In genomic region chr8:116868699-116869098, GRCm38 (mm10) we compare ENCODE assay signal across 9 mouse cellular contexts. TPM values are rescaled to one million over a fixed set of nuclear protein-coding genes. Genes with fewer than 3 reads are reported as not detected.
A peak's percentile ranks its signal among the peaks of the same experiment; 100 is the strongest.
DNase-seq lines count a peak whose midpoint lies in the region; ATAC-seq lines count a peak whose summit lies in the region.
"Had no signal": no experiment of that assay in that cellular context is flagged by ENCODE, and none has a peak within 500 bp of the region (broad histone marks: within the 10 kb centered on the region; RNA-seq: fewer than 3 reads in every experiment).

No protein-coding gene starts in this region.

- H3K27ac ChIP-seq in heart, embryonic 11.5 days (ENCODE audit: low read depth, low read length) = no peak overlapping the region
- H3K27ac ChIP-seq in heart, embryonic 12.5 days (ENCODE audit: poor library complexity, severe bottlenecking) = no peak overlapping the region
- H3K27ac ChIP-seq in embryonic facial prominence, embryonic 12.5 days = no peak overlapping the region
- H3K27ac ChIP-seq in kidney, embryonic 15.5 days = no peak overlapping the region
- H3K27ac ChIP-seq: neural tube, embryonic 12.5 days had no signal

- no peaks in the 10 kb centered on the region for H3K4me1 ChIP-seq in heart, embryonic 11.5 days (ENCODE audit: control insufficient read depth, insufficient read depth, low read length)
- H3K4me1 ChIP-seq in heart, embryonic 12.5 days (replicated peaks) = 0 out of 2 replicates have a peak, but pooled peaks cover under 1% of the 10 kb centered on the region
- H3K4me1 ChIP-seq in embryonic facial prominence, embryonic 12.5 days = no peaks in the 10 kb centered on the region
- H3K4me1 ChIP-seq in kidney, embryonic 15.5 days = peaks cover 13% of the 10 kb centered on the region
- H3K4me1 ChIP-seq: neural tube, embryonic 12.5 days had no signal

- H3K36me3 ChIP-seq in heart, embryonic 11.5 days (ENCODE audit: control insufficient read depth, insufficient read depth, low read length) = no peaks in the 10 kb centered on the region
- H3K36me3 ChIP-seq in heart, embryonic 12.5 days = no peaks in the 10 kb centered on the region
- no peaks in the 10 kb centered on the region for H3K36me3 ChIP-seq in embryonic facial prominence, embryonic 12.5 days
- no peaks in the 10 kb centered on the region for H3K36me3 ChIP-seq in kidney, embryonic 15.5 days
- H3K36me3 ChIP-seq: neural tube, embryonic 12.5 days had no signal

- peak; percentile 51 for DNase-seq in A20 (ENCODE audit: low read depth, low spot score)
- DNase-seq in adrenal gland, postnatal 36 days = peak; percentile 58 to 68
- peak; percentile 52 to 62 for DNase-seq in lung, postnatal 4 days
- DNase-seq in natural killer cell, adult 2 months (ENCODE audit: low spot score in 2 of 2) = no peak

- peaks cover 8% of the 10 kb centered on the region for H3K27me3 ChIP-seq in heart, embryonic 11.5 days (ENCODE audit: control insufficient read depth, insufficient read depth, low read length)
- peaks cover 17% of the 10 kb centered on the region for H3K27me3 ChIP-seq in heart, embryonic 12.5 days (replicated peaks)
- H3K27me3 ChIP-seq in embryonic facial prominence, embryonic 12.5 days = peaks cover 11% of the 10 kb centered on the region
- peaks cover 13% of the 10 kb centered on the region for H3K27me3 ChIP-seq in kidney, embryonic 15.5 days

- 0 out of 2 replicates have a peak, but pooled peaks have one; percentile 55 for ATAC-seq in heart, embryonic 11.5 days (replicated peaks; ENCODE audit: insufficient number of reproducible peaks, low FRiP score, low TSS enrichment)
- no peak for ATAC-seq in heart, embryonic 12.5 days (ENCODE audit: insufficient number of reproducible peaks, low FRiP score)
- ATAC-seq in embryonic facial prominence, embryonic 12.5 days (ENCODE audit: insufficient number of reproducible peaks, insufficient read depth, low FRiP score, low TSS enrichment) = 0 out of 2 replicates have a peak, but pooled peaks have one; percentile 47
- ATAC-seq in kidney, embryonic 15.5 days (replicated peaks; ENCODE audit: low FRiP score) = peak; percentile 78

- WGBS in heart, embryonic 11.5 days (ENCODE audit: insufficient replicate concordance) = 50% methylated on average over 4 of the region's 4 CpGs
- WGBS in heart, embryonic 12.5 days = 38% methylated on average over 4 of the region's 4 CpGs
- WGBS in embryonic facial prominence, embryonic 12.5 days = 46% methylated on average over 4 of the region's 4 CpGs
- WGBS in kidney, embryonic 15.5 days = 18% methylated on average over 4 of the region's 4 CpGs

- no peak overlapping the region for H3K9ac ChIP-seq in heart, embryonic 11.5 days (ENCODE audit: low read depth, low read length)
- no peak overlapping the region for H3K9ac ChIP-seq in heart, embryonic 12.5 days
- H3K9ac ChIP-seq in embryonic facial prominence, embryonic 12.5 days = no peak overlapping the region
- no peak overlapping the region for H3K9ac ChIP-seq in kidney, embryonic 15.5 days
- H3K9ac ChIP-seq: neural tube, embryonic 12.5 days had no signal

- no peak overlapping the region for H3K4me3 ChIP-seq in heart, embryonic 11.5 days (ENCODE audit: low read depth, low read length)
- H3K4me3 ChIP-seq in heart, embryonic 12.5 days = no peak overlapping the region
- no peak overlapping the region for H3K4me3 ChIP-seq in embryonic facial prominence, embryonic 12.5 days
- H3K4me3 ChIP-seq in kidney, embryonic 15.5 days (replicated peaks) = no peak overlapping the region
- H3K4me3 ChIP-seq: neural tube, embryonic 12.5 days had no signal

- no peak overlapping the region for H3K4me2 ChIP-seq in heart, embryonic 11.5 days
- H3K4me2 ChIP-seq in heart, embryonic 12.5 days = no peak overlapping the region
- no peak overlapping the region for H3K4me2 ChIP-seq in embryonic facial prominence, embryonic 12.5 days (replicated peaks)
- H3K4me2 ChIP-seq in kidney, embryonic 15.5 days = no peak overlapping the region
- H3K4me2 ChIP-seq: neural tube, embryonic 12.5 days had no signal

- H3K9me3 ChIP-seq in heart, embryonic 11.5 days (replicated peaks; ENCODE audit: control insufficient read depth, low read length) = no peaks in the 10 kb centered on the region
- H3K9me3 ChIP-seq in heart, embryonic 12.5 days (replicated peaks) = no peaks in the 10 kb centered on the region
- H3K9me3 ChIP-seq in embryonic facial prominence, embryonic 12.5 days = no peaks in the 10 kb centered on the region
- H3K9me3 ChIP-seq in kidney, embryonic 15.5 days (replicated peaks) = no peaks in the 10 kb centered on the region
- H3K9me3 ChIP-seq: neural tube, embryonic 12.5 days had no signal

RNA-seq across cellular contexts. Expression of gene Cmc2, which starts 52.6 kb away (rescaled TPM):
- 102 and 113 TPM in 2 replicates for polyA plus RNA-seq in heart, embryonic 11.5 days (2014; fragmentation: Nextera tagmentation; extraction: Ambion mirVana)
- 112 and 114 TPM in 2 replicates for polyA plus RNA-seq in heart, embryonic 12.5 days (2016; fragmentation: Nextera tagmentation; extraction: Ambion mirVana)
- total RNA-seq in adrenal gland, postnatal 36 days (2021) = 10 to 100 TPM; 54.0 to 60.9 TPM
- 74.5 and 79.6 TPM in 2 replicates for polyA plus RNA-seq in embryonic facial prominence, embryonic 12.5 days (2016; fragmentation: Nextera tagmentation; extraction: Ambion mirVana)
- polyA plus RNA-seq in kidney, embryonic 15.5 days (2015; fragmentation: Nextera tagmentation; extraction: Ambion mirVana) = 85.6 and 87.7 TPM in 2 replicates

RNA-seq across cellular contexts. Expression of gene Cenpn, which starts 52.8 kb away (rescaled TPM):
- 32.8 and 34.0 TPM in 2 replicates for polyA plus RNA-seq in heart, embryonic 11.5 days (2014; fragmentation: Nextera tagmentation; extraction: Ambion mirVana)
- 25.7 and 28.4 TPM in 2 replicates for polyA plus RNA-seq in heart, embryonic 12.5 days (2016; fragmentation: Nextera tagmentation; extraction: Ambion mirVana)
- total RNA-seq in adrenal gland, postnatal 36 days (2021) = 1 to 10 TPM; 6.1 TPM
- 43.5 TPM in 2 replicates for polyA plus RNA-seq in embryonic facial prominence, embryonic 12.5 days (2016; fragmentation: Nextera tagmentation; extraction: Ambion mirVana)
- polyA plus RNA-seq in kidney, embryonic 15.5 days (2015; fragmentation: Nextera tagmentation; extraction: Ambion mirVana) = 42.6 and 45.9 TPM in 2 replicates

Comparison
In these comparisons a context has a peak if more than half of its experiments do, and no peak if none do; other contexts are left out.
1. DNase-seq: peak in A20 (single experiment), adrenal gland, postnatal 36 days (2 of 2) and lung, postnatal 4 days (2 of 2); none in natural killer cell, adult 2 months (0 of 2).